Mouse (Mus musculus): ENCODE measurements around the gene Lrrc4c.

The Lrrc4c gene

DNA sequence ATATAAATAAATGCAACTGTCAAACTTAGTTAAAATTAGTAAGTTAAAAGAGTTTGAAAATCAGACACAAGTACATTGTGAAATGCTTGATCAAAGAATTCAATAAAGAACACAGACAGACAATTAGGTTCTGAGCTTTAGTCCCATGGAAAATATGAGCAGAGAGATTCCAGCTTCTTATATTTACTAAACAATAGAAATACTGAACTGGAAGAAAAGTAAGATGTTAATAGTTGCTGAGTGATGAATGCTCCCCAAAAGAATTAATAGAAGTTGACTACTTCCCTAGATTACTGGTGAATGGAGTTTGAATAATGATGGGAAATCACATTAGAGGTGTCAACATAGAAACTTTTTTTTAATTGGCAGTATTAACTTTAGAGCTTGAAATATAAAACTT, 1323.7 kb downstream of the Lrrc4c start:
- DNase-seq = no peak

DNA sequence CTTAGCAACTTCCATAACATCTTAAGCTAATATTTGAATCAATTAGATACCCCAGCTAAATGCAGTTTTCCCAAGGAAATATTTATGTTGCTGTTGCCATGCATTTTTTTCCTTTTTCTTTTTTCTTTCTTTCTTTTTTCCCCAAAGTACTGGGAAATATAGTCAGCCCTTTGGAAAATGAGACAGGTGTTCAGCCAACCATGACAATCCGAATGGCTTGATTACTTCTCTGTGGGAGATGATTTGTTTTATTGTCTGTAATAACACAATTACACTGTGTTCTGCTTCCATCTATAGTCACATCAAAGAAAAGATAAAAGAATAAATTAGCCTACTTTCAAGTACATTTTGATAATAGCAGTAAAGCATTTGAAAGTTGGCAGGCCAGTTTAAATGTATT, 1334.7 kb downstream of the Lrrc4c start:
- DNase-seq = no peak

All from kidney, adult 11 months (tissue).